Mouse (Mus musculus) MEL (cell line): Measurements from ENCODE around the gene Tmed9.
"Not testable (repeated sequence)": the region's sequence is repeated elsewhere in the genome, so short reads cannot be mapped to it uniquely, and the experiment has no call there.

Experiments used
- CTCF ChIP-seq, 3 experiments: IDR thresholded peaks in 2 of 3; conservative IDR thresholded peaks in 1 of 3; 2 replicates each; pipeline ENCODE4 v1.5.1; 2011 to 2012; ENCODE audit warnings: low read length in 3 of 3, low read depth in 2 of 3, mild to moderate bottlenecking in 2 of 3, improper control_type of control experiment in 1 of 3, inconsistent platforms in 1 of 3, mixed read lengths in 1 of 3, moderate library complexity in 1 of 3; ENCODE audit not compliant: control insufficient read depth in 1 of 3, insufficient read depth in 1 of 3, poor library complexity in 1 of 3, severe bottlenecking in 1 of 3
- EP300 ChIP-seq, 2 experiments: IDR thresholded peaks; 2 replicates each; pipeline ENCODE4 v1.6.1; 2011; ENCODE audit warnings: improper control_type of control experiment in 2 of 2, low read length in 2 of 2, low read depth in 1 of 2, mild to moderate bottlenecking in 1 of 2
- ETS1 ChIP-seq: IDR thresholded peaks from 2 replicates; pipeline ENCODE4 v1.6.1; 2012; ENCODE audit warnings: low read depth, mild to moderate bottlenecking, inconsistent platforms, low read length, improper control_type of control experiment, moderate library complexity
- GABPA ChIP-seq: IDR thresholded peaks from 2 replicates; pipeline ENCODE4 v1.6.1; 2012; ENCODE audit warnings: low read depth, mild to moderate bottlenecking, inconsistent platforms, low read length, improper control_type of control experiment, moderate library complexity
- HCFC1 ChIP-seq: IDR thresholded peaks from 2 replicates; pipeline ENCODE4 v1.6.1; 2012; ENCODE audit warnings: low read depth, mild to moderate bottlenecking, inconsistent platforms, low read length, improper control_type of control experiment, moderate library complexity
- MXI1 ChIP-seq: IDR thresholded peaks from 2 replicates; pipeline ENCODE4 v1.6.1; 2011; ENCODE audit warnings: mild to moderate bottlenecking, low read depth, low read length, improper control_type of control experiment
- POLR2A ChIP-seq, 2 experiments: IDR thresholded peaks; 2 replicates each; pipeline ENCODE4 v1.6.1; 2011 to 2012; ENCODE audit warnings: low read length in 2 of 2, mild to moderate bottlenecking in 2 of 2, control low read depth in 1 of 2, improper control_type of control experiment in 1 of 2, low read depth in 1 of 2, moderate library complexity in 1 of 2; ENCODE audit not compliant: control insufficient read depth in 1 of 2, insufficient read depth in 1 of 2, poor library complexity in 1 of 2
- SIN3A ChIP-seq: IDR thresholded peaks from 2 replicates; pipeline ENCODE4 v1.6.1; 2012; ENCODE audit warnings: low read length, improper control_type of control experiment, inconsistent platforms
- TAL1 ChIP-seq: IDR thresholded peaks from 2 replicates; pipeline ENCODE4 v1.6.1; 2012; ENCODE audit warnings: mild to moderate bottlenecking, inconsistent platforms, low read length, moderate library complexity, mixed read lengths
- TBP ChIP-seq: IDR thresholded peaks from 2 replicates; pipeline ENCODE4 v1.8.0; 2011; ENCODE audit warnings: low read depth, low read length, improper control_type of control experiment
- ZC3H11A ChIP-seq: IDR thresholded peaks from 2 replicates; pipeline ENCODE4 v1.6.1; 2012; ENCODE audit warnings: low read depth, mild to moderate bottlenecking, inconsistent platforms, low read length, improper control_type of control experiment
- ZNF384 ChIP-seq: IDR thresholded peaks from 2 replicates; pipeline ENCODE4 v1.6.1; 2012; ENCODE audit warnings: low read depth, mild to moderate bottlenecking, inconsistent platforms, low read length, improper control_type of control experiment

- TF ChIP-seq ZC3H11A; HCFC1; CTCF (IDR thresholded peaks at IDR 0.05 in 2 of 3, conservative IDR thresholded peaks at IDR 0.05 in 1 of 3; ENCODE audit: control insufficient read depth in 1 of 3, insufficient read depth in 1 of 3, low read depth in 2 of 3, low read length in 3 of 3, poor library complexity in 1 of 3, severe bottlenecking in 1 of 3); ZNF384; EP300 (IDR thresholded peaks at IDR 0.05; ENCODE audit: low read depth in 1 of 2, low read length in 2 of 2); MXI1; GABPA; POLR2A (IDR thresholded peaks at IDR 0.05; ENCODE audit: control insufficient read depth in 1 of 2, insufficient read depth in 1 of 2, low read depth in 1 of 2, low read length in 2 of 2, poor library complexity in 1 of 2); SIN3A; ETS1; TAL1; TBP: not testable (repeated sequence)
Observed at GRCm38 (mm10) chr13:55576872-55577271, 3.3 kb downstream of the Tmed9 start.
